Mouse (Mus musculus): ENCODE measurements around the gene Smyd3.
"Not testable (repeated sequence)": the region's sequence is repeated elsewhere in the genome, so short reads cannot be mapped to it uniquely, and the experiment has no call there.

Gene Smyd3

GRCm38 (mm10) chr1:179374987-179375386, 142.9 kb downstream of the Smyd3 start:
- no peak for DNase-seq (ENCODE audit: low spot score)

- no peak for DNase-seq (ENCODE audit: low spot score)
These were observed 143.9 kb downstream of the Smyd3 start for GRCm38 (mm10) chr1:179373911-179374310.

GRCm38 (mm10) chr1:179371191-179371590, 146.7 kb downstream of the Smyd3 start:
- DNase-seq (ENCODE audit: low spot score): no peak

- DNase-seq (ENCODE audit: low spot score): no peak
These were observed 149.3 kb downstream of the Smyd3 start for GRCm38 (mm10) chr1:179368426-179369010.

- DNase-seq (ENCODE audit: low spot score): no peak
These were observed 156.1 kb downstream of the Smyd3 start for GRCm38 (mm10) chr1:179361481-179362466.

GRCm38 (mm10) chr1:179357111-179357510, 160.7 kb downstream of the Smyd3 start:
- DNase-seq (ENCODE audit: low spot score): no peak

- DNase-seq (ENCODE audit: low spot score): no peak
These were observed 163.6 kb downstream of the Smyd3 start for GRCm38 (mm10) chr1:179354250-179354649.

- no peak for DNase-seq (ENCODE audit: low spot score)
These were observed 172.4 kb downstream of the Smyd3 start for GRCm38 (mm10) chr1:179345318-179345925.

GRCm38 (mm10) chr1:179343426-179343825, 174.4 kb downstream of the Smyd3 start:
- no peak for DNase-seq (ENCODE audit: low spot score)

GRCm38 (mm10) chr1:179341589-179341988, 176.3 kb downstream of the Smyd3 start:
- no peak for DNase-seq (ENCODE audit: low spot score)

GRCm38 (mm10) chr1:179339066-179339465, 178.8 kb downstream of the Smyd3 start:
- DNase-seq (ENCODE audit: low spot score): no peak

- DNase-seq (ENCODE audit: low spot score): no peak
These were observed 180.3 kb downstream of the Smyd3 start for GRCm38 (mm10) chr1:179337529-179337928.

GRCm38 (mm10) chr1:179326965-179327308, 190.9 kb downstream of the Smyd3 start:
- no peak for DNase-seq (ENCODE audit: low spot score)

GRCm38 (mm10) chr1:179326262-179326964, 191.4 kb downstream of the Smyd3 start:
- no peak for DNase-seq (ENCODE audit: low spot score)

GRCm38 (mm10) chr1:179324271-179324670, 193.6 kb downstream of the Smyd3 start:
- DNase-seq (ENCODE audit: low spot score): no peak

GRCm38 (mm10) chr1:179313618-179314017, 204.2 kb downstream of the Smyd3 start:
- DNase-seq (ENCODE audit: low spot score): no peak

- DNase-seq (ENCODE audit: low spot score): no peak
These were observed 208.4 kb downstream of the Smyd3 start for GRCm38 (mm10) chr1:179309487-179309886.

- no peak for DNase-seq (ENCODE audit: low spot score)
These were observed 215.2 kb downstream of the Smyd3 start for GRCm38 (mm10) chr1:179302446-179303230.

GRCm38 (mm10) chr1:179295626-179296025, 222.2 kb downstream of the Smyd3 start:
- no peak for DNase-seq (ENCODE audit: low spot score)

GRCm38 (mm10) chr1:179293772-179294353, 224.0 kb downstream of the Smyd3 start:
- DNase-seq (ENCODE audit: low spot score): no peak

- not testable (repeated sequence) for DNase-seq (ENCODE audit: low spot score)
These were observed 227.7 kb downstream of the Smyd3 start for GRCm38 (mm10) chr1:179290181-179290580.

Data from ovary, adult 18-20 months (tissue).